Mouse (Mus musculus) lung, adult 2 months (tissue): Measurements from ENCODE around the gene Gpx4.

Source experiments
- CTCF ChIP-seq: fragments of 200-500 bp; IDR thresholded peaks from 2 replicates; pipeline ENCODE4 v1.5.1; 2011; ENCODE audit warnings: mild to moderate bottlenecking, low read length, control low read depth; ENCODE audit not compliant: insufficient read depth
- POLR2A ChIP-seq: fragments of 200-500 bp; IDR thresholded peaks from 2 replicates; pipeline ENCODE4 v1.6.1; 2011; ENCODE audit warnings: low read depth, mild to moderate bottlenecking, control low read depth, low read length, borderline replicate concordance; ENCODE audit errors: extremely low read depth

GRCm38 (mm10) chr10:80001945-80002344, 45.0 kb upstream of the Gpx4 start:
- TF ChIP-seq CTCF (no peak), POLR2A (no peak)
